Mouse (Mus musculus): ENCODE data around the gene Pdap1. TPM values are rescaled to one million over a fixed set of nuclear protein-coding genes. Genes with fewer than 3 reads are reported as not detected.
"Not testable (repeated sequence)": the region's sequence is repeated elsewhere in the genome, so short reads cannot be mapped to it uniquely, and the experiment has no call there.

Gene Pdap1
- polyA plus RNA-seq, 1 experiment from 2014 or later = 111 TPM

GRCm38 (mm10) chr5:145116916-145117315 is 23.1 kb downstream of the Pdap1 start:
- 0 out of 2 replicates have a peak, but pooled peaks cover 2% of the 10 kb centered on the region for H3K36me3 ChIP-seq
- H3K9me3 ChIP-seq (replicated peaks) = peaks cover 4% of the 10 kb centered on the region; the same call in 1 of the 2 replicates
- ATAC-seq (ENCODE audit: low FRiP score) = no peak
- H3K27me3 ChIP-seq = peaks cover 30% of the 10 kb centered on the region
- WGBS = 45% methylated on average over 10 of the region's 10 CpGs
- no peak overlapping the region for H3K4me3 ChIP-seq
- peaks cover 12% of the 10 kb centered on the region for H3K4me1 ChIP-seq
- no peak overlapping the region for H3K4me2 ChIP-seq (replicated peaks)
- H3K27ac ChIP-seq = no peak overlapping the region
- H3K9ac ChIP-seq = no peak overlapping the region

GRCm38 (mm10) chr5:145116316-145116715 is 23.7 kb downstream of the Pdap1 start:
- H3K9me3 ChIP-seq (replicated peaks) = peaks cover 4% of the 10 kb centered on the region; the same call in 1 of the 2 replicates
- peaks cover 30% of the 10 kb centered on the region for H3K27me3 ChIP-seq
- H3K4me1 ChIP-seq = peaks cover 12% of the 10 kb centered on the region
- ATAC-seq (ENCODE audit: low FRiP score) = no peak
- H3K4me2 ChIP-seq (replicated peaks) = no peak overlapping the region
- H3K36me3 ChIP-seq = peaks cover 6% of the 10 kb centered on the region
- 50% methylated on average over 4 of the region's 4 CpGs for WGBS
- no peak overlapping the region for H3K9ac ChIP-seq
- no peak overlapping the region for H3K4me3 ChIP-seq
- no peak overlapping the region for H3K27ac ChIP-seq

DNA sequence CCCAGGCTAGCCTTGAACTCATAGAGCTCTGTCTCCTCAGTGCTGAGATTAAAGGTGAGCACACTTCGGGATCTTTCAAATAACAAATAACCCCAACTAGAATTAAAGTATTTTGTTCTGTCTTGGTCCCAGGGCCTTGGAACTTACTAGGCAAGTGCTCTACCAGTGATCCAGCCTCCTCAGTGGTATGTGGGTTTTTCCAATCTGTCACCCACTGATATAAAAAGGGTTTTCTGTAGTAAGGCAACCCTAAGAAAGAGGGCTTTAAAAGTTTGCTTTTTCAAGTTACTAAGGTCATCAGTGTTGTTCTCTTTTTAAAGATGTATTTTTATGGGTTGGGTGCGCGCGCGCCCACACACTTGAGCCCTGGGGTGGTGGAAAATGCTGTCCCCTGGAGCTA is 24.3 kb downstream of the Pdap1 start:
- Histone ChIP-seq H3K27ac (no peak overlapping the region), H3K27me3 (peaks cover 30% of the 10 kb centered on the region), H3K9me3 (replicated peaks) (peaks cover 4% of the 10 kb centered on the region; the same call in 1 of the 2 replicates), H3K9ac (no peak overlapping the region), H3K36me3 (peaks cover 11% of the 10 kb centered on the region), H3K4me1 (peaks cover 12% of the 10 kb centered on the region), H3K4me3 (no peak overlapping the region), H3K4me2 (replicated peaks) (no peak overlapping the region)
- WGBS = 95% methylated on average over 5 of the region's 5 CpGs
- no peak for ATAC-seq (ENCODE audit: low FRiP score)

DNA sequence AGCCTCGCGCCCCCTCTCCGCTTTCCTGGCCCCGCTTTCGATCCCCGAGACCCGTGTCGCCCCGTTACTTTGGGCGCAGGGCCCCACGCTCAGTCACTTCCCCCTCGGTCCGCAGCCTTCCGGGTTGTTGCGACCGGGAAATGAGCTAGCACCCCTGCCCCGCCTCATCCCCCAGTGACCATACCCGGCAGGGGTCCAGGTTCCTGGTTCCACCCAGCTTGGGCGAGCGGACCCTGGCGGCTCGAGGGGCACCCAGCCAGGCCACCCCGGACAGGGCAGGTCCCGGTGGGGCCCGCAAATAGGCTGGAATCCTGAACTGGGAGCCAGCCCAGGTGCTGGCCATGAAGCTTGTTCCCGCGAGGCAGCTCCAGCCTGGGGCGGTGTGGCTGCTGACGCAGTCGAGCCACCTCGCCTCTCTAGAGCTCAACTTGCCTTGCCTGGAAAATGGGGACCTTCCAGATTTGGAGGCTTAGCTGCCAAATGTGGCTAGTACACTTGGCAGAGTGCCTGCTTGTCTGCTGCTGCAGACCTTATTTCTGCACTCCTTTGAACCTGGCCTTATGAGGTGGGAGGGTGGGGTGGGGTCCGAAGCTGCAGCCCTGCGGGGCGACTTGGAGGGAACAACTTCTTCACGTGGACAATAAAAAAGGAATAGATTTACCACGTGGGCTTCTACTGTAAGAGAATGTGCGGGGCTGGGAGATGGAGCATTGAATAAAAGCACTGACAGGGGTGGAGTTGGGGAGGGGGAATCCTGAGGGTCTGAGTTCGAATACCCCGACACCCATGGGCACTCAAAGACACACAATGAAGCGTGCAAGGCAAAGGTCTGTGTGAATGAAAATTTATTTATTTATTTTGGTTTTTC is 25.2 kb downstream of the Pdap1 start:
- Histone ChIP-seq H3K36me3 (peaks cover 20% of the 10 kb centered on the region), H3K27ac (no peak overlapping the region), H3K27me3 (peaks cover 30% of the 10 kb centered on the region), H3K4me1 (peaks cover 12% of the 10 kb centered on the region), H3K4me3 (peak overlapping the region; percentile 46), H3K9ac (peak overlapping the region; percentile 64), H3K9me3 (replicated peaks) (peaks cover 4% of the 10 kb centered on the region; the same call in 1 of the 2 replicates), H3K4me2 (replicated peaks) (peak overlapping the region; percentile 75)
- WGBS = 19% methylated on average over 38 of the region's 40 CpGs
- ATAC-seq (ENCODE audit: low FRiP score) = peak; percentile 32; the same call in 1 of the 2 replicates

- H3K27me3 ChIP-seq = peaks cover 30% of the 10 kb centered on the region
- peak within 1 kb of the TSS; percentile 46 for H3K4me3 ChIP-seq
- no peak within 1 kb of the TSS for H3K27ac ChIP-seq
- peaks cover 12% of the 10 kb centered on the region for H3K4me1 ChIP-seq
- H3K9me3 ChIP-seq (replicated peaks) = no peaks in the 10 kb centered on the region
- H3K36me3 ChIP-seq = peaks cover 27% of the 10 kb centered on the region
- peak; percentile 44; the same call in 1 of the 2 replicates for ATAC-seq (ENCODE audit: low FRiP score)
- WGBS = 1% methylated on average over 43 of the region's 53 CpGs
- peak within 1 kb of the TSS; percentile 75 for H3K4me2 ChIP-seq (replicated peaks)
- peak within 1 kb of the TSS; percentile 64 for H3K9ac ChIP-seq
These were observed 25.9 kb downstream of the Pdap1 start, which contains the start of gene Arpc1b for GRCm38 (mm10) chr5:145114071-145114605. Gene Arpc1b, plus strand, starts transcription at chr5:145114215.

DNA sequence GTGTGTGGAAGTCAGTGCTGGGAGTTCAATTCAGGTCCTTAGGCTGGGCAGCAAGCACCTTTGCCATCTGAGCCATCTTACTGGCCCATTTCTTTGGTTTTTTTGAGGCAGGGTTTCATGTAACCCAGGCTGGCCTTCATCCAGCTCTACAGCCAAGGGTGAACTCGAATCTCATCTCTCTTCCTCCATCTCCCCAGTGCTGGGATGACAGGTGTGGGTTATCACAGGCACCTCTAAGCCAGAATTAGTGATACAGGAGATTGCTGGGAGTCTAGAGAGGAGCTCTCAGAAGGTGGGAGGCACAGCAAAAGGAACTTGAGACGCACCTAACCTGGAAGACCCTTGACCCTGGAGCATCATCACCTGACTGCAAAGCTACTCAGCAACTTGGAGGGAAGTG is 26.6 kb downstream of the Pdap1 start:
- 43% methylated on average over 2 of the region's 2 CpGs for WGBS
- H3K36me3 ChIP-seq = peaks cover 33% of the 10 kb centered on the region
- no peak overlapping the region for H3K27ac ChIP-seq
- H3K4me3 ChIP-seq = peak overlapping the region; percentile 46; the same call in 1 of the 2 replicates
- peak overlapping the region; percentile 75; the same call in 1 of the 2 replicates for H3K4me2 ChIP-seq (replicated peaks)
- no peaks in the 10 kb centered on the region for H3K9me3 ChIP-seq (replicated peaks)
- H3K4me1 ChIP-seq = peaks cover 12% of the 10 kb centered on the region
- H3K9ac ChIP-seq = no peak overlapping the region
- ATAC-seq (ENCODE audit: low FRiP score) = no peak
- peaks cover 30% of the 10 kb centered on the region for H3K27me3 ChIP-seq

DNA sequence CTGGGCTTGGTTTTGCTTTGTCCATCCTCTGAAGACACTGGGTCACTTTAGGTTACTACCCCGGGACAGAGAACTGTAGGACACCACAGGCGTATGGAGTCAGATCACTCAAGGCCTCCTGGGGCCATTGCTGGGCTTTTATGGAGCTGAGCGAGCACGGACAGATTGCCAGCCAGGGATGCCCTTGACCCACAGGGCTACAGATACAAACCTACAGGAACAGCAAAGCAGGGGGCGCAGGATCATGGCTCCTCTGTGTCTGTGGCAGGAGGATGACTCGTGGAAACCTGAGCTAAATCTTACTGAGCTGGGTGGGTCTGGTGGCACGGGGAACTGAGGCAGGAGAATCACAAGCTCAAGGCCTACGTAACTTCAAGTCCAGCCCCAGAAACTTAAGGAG is 27.5 kb downstream of the Pdap1 start:
- ATAC-seq (ENCODE audit: low FRiP score) = no peak

DNA sequence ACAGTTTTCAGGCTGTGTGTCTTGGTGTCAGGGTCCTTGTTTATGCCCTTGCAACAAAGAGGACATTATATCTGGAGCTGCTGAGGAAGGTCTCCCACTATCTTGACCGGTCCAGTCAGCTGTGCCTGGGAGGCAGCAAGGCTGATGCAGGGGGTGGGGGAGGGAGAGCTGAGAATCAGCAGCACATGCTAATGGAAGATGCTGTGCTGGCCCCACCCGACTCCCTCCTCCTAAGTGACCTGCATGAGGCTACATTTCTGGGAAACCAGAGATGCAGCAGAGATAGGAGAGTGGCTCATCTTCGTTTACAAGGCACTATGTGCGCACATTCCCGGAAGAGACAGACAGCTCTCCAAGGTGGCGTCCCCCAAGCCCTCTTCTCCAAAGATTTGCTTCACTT is 29.6 kb downstream of the Pdap1 start:
- 89% methylated on average over 6 of the region's 6 CpGs for WGBS
- Histone ChIP-seq H3K4me3 (no peak overlapping the region), H3K9ac (no peak overlapping the region), H3K4me1 (peaks cover 12% of the 10 kb centered on the region), H3K9me3 (replicated peaks) (no peaks in the 10 kb centered on the region), H3K36me3 (peaks cover 63% of the 10 kb centered on the region), H3K4me2 (replicated peaks) (no peak overlapping the region), H3K27ac (no peak overlapping the region), H3K27me3 (peaks cover 25% of the 10 kb centered on the region)
- no peak for ATAC-seq (ENCODE audit: low FRiP score)

More for the DNA sequence above, 27.5 kb downstream of the Pdap1 start:
- Histone ChIP-seq H3K4me2 (replicated peaks) (no peak overlapping the region), H3K4me1 (peaks cover 12% of the 10 kb centered on the region), H3K9ac (no peak overlapping the region), H3K36me3 (peaks cover 42% of the 10 kb centered on the region), H3K27me3 (peaks cover 30% of the 10 kb centered on the region), H3K9me3 (replicated peaks) (no peaks in the 10 kb centered on the region), H3K27ac (no peak overlapping the region), H3K4me3 (no peak overlapping the region)
- 82% methylated on average over 8 of the region's 8 CpGs for WGBS

GRCm38 (mm10) chr5:145105694-145106275 is 34.3 kb downstream of the Pdap1 start:
- no peak overlapping the region for H3K4me3 ChIP-seq
- no peak overlapping the region for H3K4me2 ChIP-seq (replicated peaks)
- H3K27me3 ChIP-seq = no peaks in the 10 kb centered on the region
- WGBS = 96% methylated on average over 9 of the region's 9 CpGs
- H3K9ac ChIP-seq = no peak overlapping the region
- no peaks in the 10 kb centered on the region for H3K4me1 ChIP-seq
- no peak for ATAC-seq (ENCODE audit: low FRiP score)
- H3K36me3 ChIP-seq = peaks cover 99% of the 10 kb centered on the region
- no peak overlapping the region for H3K27ac ChIP-seq
- no peaks in the 10 kb centered on the region for H3K9me3 ChIP-seq (replicated peaks)

DNA sequence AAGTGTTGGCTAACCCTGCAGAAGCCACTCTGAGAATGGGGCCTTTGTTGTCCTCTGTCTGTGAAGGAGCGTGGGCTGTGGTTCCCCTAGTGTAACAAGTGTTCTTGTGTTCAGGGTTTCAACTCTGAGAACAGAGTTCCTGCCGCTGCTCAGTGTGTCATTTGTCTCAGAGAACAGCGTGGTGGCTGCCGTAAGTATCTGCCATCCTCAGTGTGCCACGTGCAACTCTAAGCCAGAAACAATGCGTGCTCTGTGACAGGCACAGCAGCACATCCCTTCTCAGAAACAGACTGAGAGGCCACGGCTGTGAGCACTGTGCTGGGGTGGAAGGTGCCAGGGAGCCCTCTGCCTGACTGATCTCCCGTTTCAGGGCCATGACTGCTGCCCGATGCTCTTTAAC is 35.7 kb downstream of the Pdap1 start:
- Histone ChIP-seq H3K4me1 (no peaks in the 10 kb centered on the region), H3K36me3 (peaks cover 97% of the 10 kb centered on the region), H3K27me3 (no peaks in the 10 kb centered on the region), H3K9me3 (replicated peaks) (no peaks in the 10 kb centered on the region), H3K9ac (no peak overlapping the region), H3K4me2 (replicated peaks) (no peak overlapping the region), H3K4me3 (no peak overlapping the region), H3K27ac (no peak overlapping the region)
- WGBS = 79% methylated on average over 9 of the region's 9 CpGs
- ATAC-seq (ENCODE audit: low FRiP score) = no peak

- Histone ChIP-seq H3K9me3 (replicated peaks) (no peaks in the 10 kb centered on the region), H3K36me3 (peaks cover 98% of the 10 kb centered on the region), H3K4me3 (no peak overlapping the region), H3K4me2 (replicated peaks) (no peak overlapping the region), H3K27ac (no peak overlapping the region), H3K9ac (no peak overlapping the region), H3K27me3 (no peaks in the 10 kb centered on the region), H3K4me1 (no peaks in the 10 kb centered on the region)
- 95% methylated on average over 4 of the region's 4 CpGs for whole genome bisulfite sequencing
- no peak for ATAC-seq (ENCODE audit: low FRiP score)
These were observed 37.3 kb downstream of the Pdap1 start for GRCm38 (mm10) chr5:145102706-145103105.

DNA sequence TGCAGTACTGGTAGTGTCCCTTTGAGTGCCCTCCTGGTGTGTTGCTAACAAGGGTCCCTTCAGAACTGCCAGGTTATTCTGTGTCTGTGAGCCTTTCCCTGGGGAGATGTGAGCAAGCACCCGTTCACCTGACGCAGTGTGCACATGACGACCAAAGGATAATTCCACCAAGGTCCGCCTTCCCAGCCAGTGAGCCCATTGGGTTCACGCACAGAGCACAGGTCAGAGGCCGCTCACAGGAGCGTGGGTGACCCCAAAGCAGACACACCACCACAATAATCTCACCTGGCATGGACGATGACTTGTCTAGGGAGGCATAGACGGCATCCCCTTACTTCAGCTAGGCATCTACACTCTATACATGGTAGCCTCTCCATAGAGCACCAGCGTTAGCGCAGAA is 38.6 kb downstream of the Pdap1 start:
- not testable (repeated sequence) for ATAC-seq (ENCODE audit: low FRiP score); H3K27me3 ChIP-seq; H3K4me2 ChIP-seq (replicated peaks); H3K27ac ChIP-seq; H3K9ac ChIP-seq; H3K4me1 ChIP-seq; H3K9me3 ChIP-seq (replicated peaks); H3K4me3 ChIP-seq
- WGBS = 97% methylated on average over 11 of the region's 11 CpGs
- peaks cover 98% of the 10 kb centered on the region for H3K36me3 ChIP-seq
